Mouse (Mus musculus): ENCODE measurements around the gene Esr1. TPM values are rescaled to one million over a fixed set of nuclear protein-coding genes. Genes with fewer than 3 reads are reported as not detected.
"Not testable (repeated sequence)": the region's sequence is repeated elsewhere in the genome, so short reads cannot be mapped to it uniquely, and the experiment has no call there.

The Esr1 gene
- polyA plus RNA-seq, 1 experiment from 2014 or later = 0.45 TPM

- Histone ChIP-seq H3K4me1 (replicated peaks) (no peaks in the 10 kb centered on the region), H3K36me3 (no peaks in the 10 kb centered on the region), H3K9me3 (no peaks in the 10 kb centered on the region), H3K27me3 (no peaks in the 10 kb centered on the region), H3K4me2 (no peak overlapping the region), H3K4me3 (no peak overlapping the region), H3K9ac (no peak overlapping the region), H3K27ac (replicated peaks) (no peak overlapping the region)
- 82% methylated on average over 4 of the region's 4 CpGs for WGBS
- ATAC-seq (ENCODE audit: low FRiP score, low read depth) = no peak
Observed at GRCm38 (mm10) chr10:4599591-4599990, 11.8 kb upstream of the Esr1 start.

GRCm38 (mm10) chr10:4600796-4601474 is 10.5 kb upstream of the Esr1 start:
- no peak for ATAC-seq (ENCODE audit: low FRiP score, low read depth)
- no peak overlapping the region for H3K27ac ChIP-seq (replicated peaks)
- H3K9ac ChIP-seq = no peak overlapping the region
- H3K4me1 ChIP-seq (replicated peaks) = no peaks in the 10 kb centered on the region
- WGBS = 58% methylated on average over 2 of the region's 2 CpGs
- H3K36me3 ChIP-seq = no peaks in the 10 kb centered on the region
- no peak overlapping the region for H3K4me2 ChIP-seq
- H3K4me3 ChIP-seq = no peak overlapping the region
- H3K27me3 ChIP-seq = no peaks in the 10 kb centered on the region
- H3K9me3 ChIP-seq = no peaks in the 10 kb centered on the region

GRCm38 (mm10) chr10:4601612-4602011 is 9.8 kb upstream of the Esr1 start:
- not testable (repeated sequence) for ATAC-seq (ENCODE audit: low FRiP score, low read depth); H3K27me3 ChIP-seq; H3K4me1 ChIP-seq (replicated peaks); H3K27ac ChIP-seq (replicated peaks); H3K9me3 ChIP-seq; H3K9ac ChIP-seq; H3K4me3 ChIP-seq; H3K36me3 ChIP-seq; H3K4me2 ChIP-seq

DNA sequence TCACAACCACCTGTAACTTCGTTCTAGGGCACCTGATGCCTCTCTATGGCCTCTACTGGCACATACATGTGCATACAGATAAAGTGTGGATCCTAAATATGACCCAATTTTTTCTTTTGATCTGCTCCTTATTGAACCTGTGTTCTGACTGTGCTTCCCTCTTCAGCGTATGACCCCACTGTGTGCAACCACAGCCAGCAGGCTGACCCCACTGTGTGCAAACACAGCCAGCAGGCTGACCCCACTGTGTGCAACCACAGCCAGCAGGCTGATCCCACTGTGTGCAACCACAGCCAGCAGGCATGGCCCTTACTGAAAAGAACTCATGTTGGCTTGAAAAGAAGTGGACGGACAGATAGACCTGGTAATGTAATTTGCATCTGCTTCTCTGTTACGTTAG is 8.9 kb upstream of the Esr1 start:
- Histone ChIP-seq H3K4me1 (replicated peaks) (no peaks in the 10 kb centered on the region), H3K9ac (no peak overlapping the region), H3K9me3 (no peaks in the 10 kb centered on the region), H3K4me2 (no peak overlapping the region), H3K27me3 (no peaks in the 10 kb centered on the region), H3K4me3 (no peak overlapping the region), H3K27ac (replicated peaks) (no peak overlapping the region), H3K36me3 (no peaks in the 10 kb centered on the region)
- 70% methylated on average over 4 of the region's 4 CpGs for WGBS
- no peak for ATAC-seq (ENCODE audit: low FRiP score, low read depth)

GRCm38 (mm10) chr10:4604527-4605209 is 6.7 kb upstream of the Esr1 start:
- no peak overlapping the region for H3K4me2 ChIP-seq
- no peak overlapping the region for H3K9ac ChIP-seq
- no peaks in the 10 kb centered on the region for H3K9me3 ChIP-seq
- no peaks in the 10 kb centered on the region for H3K4me1 ChIP-seq (replicated peaks)
- H3K27ac ChIP-seq (replicated peaks) = no peak overlapping the region
- ATAC-seq (ENCODE audit: low FRiP score, low read depth) = no peak
- no peaks in the 10 kb centered on the region for H3K36me3 ChIP-seq
- H3K27me3 ChIP-seq = no peaks in the 10 kb centered on the region
- no peak overlapping the region for H3K4me3 ChIP-seq
- 90% methylated on average over 4 of the region's 4 CpGs for WGBS

GRCm38 (mm10) chr10:4610234-4610633 is 1.2 kb upstream of the Esr1 start:
- Histone ChIP-seq H3K36me3 (no peaks in the 10 kb centered on the region), H3K27me3 (no peaks in the 10 kb centered on the region), H3K9ac (no peak overlapping the region), H3K4me3 (no peak overlapping the region), H3K27ac (replicated peaks) (no peak overlapping the region), H3K9me3 (no peaks in the 10 kb centered on the region), H3K4me1 (replicated peaks) (no peaks in the 10 kb centered on the region), H3K4me2 (no peak overlapping the region)
- 89% methylated on average over 2 of the region's 2 CpGs for WGBS
- ATAC-seq (ENCODE audit: low FRiP score, low read depth) = no peak

GRCm38 (mm10) chr10:4612313-4613036 is 1.1 kb downstream of the Esr1 start:
- no peak overlapping the region for H3K4me3 ChIP-seq
- no peak overlapping the region for H3K27ac ChIP-seq (replicated peaks)
- no peaks in the 10 kb centered on the region for H3K4me1 ChIP-seq (replicated peaks)
- WGBS = 77% methylated on average over 22 of the region's 22 CpGs
- H3K9me3 ChIP-seq = no peaks in the 10 kb centered on the region
- no peaks in the 10 kb centered on the region for H3K27me3 ChIP-seq
- ATAC-seq (ENCODE audit: low FRiP score, low read depth) = no peak
- no peak overlapping the region; the same call in 1 of the 2 replicates for H3K4me2 ChIP-seq
- no peaks in the 10 kb centered on the region for H3K36me3 ChIP-seq
- H3K9ac ChIP-seq = no peak overlapping the region

GRCm38 (mm10) chr10:4618026-4618425 is 6.6 kb downstream of the Esr1 start:
- H3K36me3 ChIP-seq = no peaks in the 10 kb centered on the region
- H3K4me3 ChIP-seq = no peak overlapping the region
- WGBS = 87% methylated on average over 2 of the region's 2 CpGs
- no peaks in the 10 kb centered on the region for H3K27me3 ChIP-seq
- no peak overlapping the region for H3K27ac ChIP-seq (replicated peaks)
- no peak overlapping the region for H3K9ac ChIP-seq
- ATAC-seq (ENCODE audit: low FRiP score, low read depth) = no peak
- no peaks in the 10 kb centered on the region for H3K4me1 ChIP-seq (replicated peaks)
- H3K9me3 ChIP-seq = no peaks in the 10 kb centered on the region
- no peak overlapping the region for H3K4me2 ChIP-seq

DNA sequence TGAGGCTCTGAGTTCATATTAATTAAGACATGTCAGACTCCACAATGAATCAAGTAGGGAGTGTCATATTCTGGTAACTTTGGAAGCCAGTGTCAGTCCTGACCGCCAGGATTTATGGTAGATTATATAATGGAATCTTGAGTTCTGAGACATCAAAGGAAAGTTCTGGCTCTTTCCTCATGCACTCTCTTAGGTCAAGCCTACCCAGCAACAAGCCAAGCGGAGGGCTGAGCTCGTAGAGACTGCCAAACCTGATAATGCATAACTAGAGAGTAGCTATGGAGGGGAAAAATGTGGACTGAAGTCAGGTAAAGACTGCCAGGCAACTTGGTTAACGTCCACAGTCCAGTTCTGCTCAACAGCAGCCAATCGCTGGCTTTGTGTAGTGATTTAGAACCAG is 7.3 kb downstream of the Esr1 start:
- Histone ChIP-seq H3K4me3 (no peak overlapping the region), H3K4me2 (no peak overlapping the region), H3K9me3 (no peaks in the 10 kb centered on the region), H3K9ac (no peak overlapping the region), H3K27ac (replicated peaks) (no peak overlapping the region), H3K4me1 (replicated peaks) (no peaks in the 10 kb centered on the region), H3K36me3 (no peaks in the 10 kb centered on the region), H3K27me3 (no peaks in the 10 kb centered on the region)
- 85% methylated on average over 5 of the region's 5 CpGs for WGBS
- ATAC-seq (ENCODE audit: low FRiP score, low read depth) = no peak

DNA sequence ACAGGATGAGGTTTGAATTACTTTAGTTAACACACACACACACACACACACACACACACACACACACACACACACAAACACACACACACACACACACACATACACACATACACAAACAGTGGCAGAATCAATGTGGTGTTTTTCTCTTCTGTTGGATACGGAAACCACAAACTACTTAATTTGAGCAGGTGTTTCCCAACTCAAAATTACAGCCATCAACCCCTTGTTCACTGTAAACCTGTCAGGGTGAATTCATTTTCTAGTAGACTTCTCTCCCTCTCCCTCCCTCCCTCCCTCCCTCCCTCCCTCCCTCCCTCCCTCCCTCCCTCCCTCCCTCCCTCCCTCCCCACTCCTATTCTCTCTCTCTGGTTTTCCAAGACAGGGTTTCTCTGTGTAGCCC is 8.0 kb downstream of the Esr1 start:
- not testable (repeated sequence) for ATAC-seq (ENCODE audit: low FRiP score, low read depth); H3K4me3 ChIP-seq; H3K9me3 ChIP-seq; H3K36me3 ChIP-seq; H3K27me3 ChIP-seq; H3K27ac ChIP-seq (replicated peaks); H3K4me2 ChIP-seq; H3K4me1 ChIP-seq (replicated peaks); H3K9ac ChIP-seq
- 93% methylated on average over 1 of the region's 1 CpGs for WGBS

- 86% methylated on average over 24 of the region's 24 CpGs for WGBS
- ATAC-seq (ENCODE audit: low FRiP score, low read depth) = no peak
Observed at GRCm38 (mm10) chr10:4620596-4621504, 9.5 kb downstream of the Esr1 start.

DNA sequence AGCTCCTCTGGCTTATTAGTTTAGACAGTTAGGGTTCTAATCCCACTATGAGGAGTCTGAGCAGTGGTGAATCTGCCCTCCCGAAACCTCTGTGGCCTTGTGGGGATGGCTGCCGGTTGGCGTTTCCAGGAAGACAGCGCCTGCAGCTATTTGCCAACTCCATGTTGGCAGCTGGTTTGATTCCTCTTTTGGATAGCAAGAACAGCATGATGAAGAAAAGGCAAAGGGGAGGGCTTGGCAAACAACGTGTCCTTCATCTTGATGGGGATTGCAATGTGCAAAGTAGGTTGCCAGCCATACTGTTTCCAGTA is 10.1 kb downstream of the Esr1 start:
- Histone ChIP-seq H3K9ac (no peak overlapping the region), H3K4me1 (replicated peaks) (no peaks in the 10 kb centered on the region), H3K36me3 (no peaks in the 10 kb centered on the region), H3K27ac (replicated peaks) (no peak overlapping the region), H3K4me2 (no peak overlapping the region), H3K27me3 (no peaks in the 10 kb centered on the region), H3K4me3 (no peak overlapping the region), H3K9me3 (no peaks in the 10 kb centered on the region)
- no peak for ATAC-seq (ENCODE audit: low FRiP score, low read depth)
- 84% methylated on average over 5 of the region's 5 CpGs for WGBS

More at GRCm38 (mm10) chr10:4620596-4621504, 9.5 kb downstream of the Esr1 start:
- no peak overlapping the region for H3K27ac ChIP-seq (replicated peaks)
- H3K36me3 ChIP-seq = no peaks in the 10 kb centered on the region
- H3K9ac ChIP-seq = no peak overlapping the region
- no peak overlapping the region for H3K4me3 ChIP-seq
- H3K27me3 ChIP-seq = no peaks in the 10 kb centered on the region
- no peaks in the 10 kb centered on the region for H3K9me3 ChIP-seq
- H3K4me2 ChIP-seq = no peak overlapping the region
- H3K4me1 ChIP-seq (replicated peaks) = no peaks in the 10 kb centered on the region
